Comparison of ENCODE assay signal across 8 mouse cellular contexts in the genomic region with DNA sequence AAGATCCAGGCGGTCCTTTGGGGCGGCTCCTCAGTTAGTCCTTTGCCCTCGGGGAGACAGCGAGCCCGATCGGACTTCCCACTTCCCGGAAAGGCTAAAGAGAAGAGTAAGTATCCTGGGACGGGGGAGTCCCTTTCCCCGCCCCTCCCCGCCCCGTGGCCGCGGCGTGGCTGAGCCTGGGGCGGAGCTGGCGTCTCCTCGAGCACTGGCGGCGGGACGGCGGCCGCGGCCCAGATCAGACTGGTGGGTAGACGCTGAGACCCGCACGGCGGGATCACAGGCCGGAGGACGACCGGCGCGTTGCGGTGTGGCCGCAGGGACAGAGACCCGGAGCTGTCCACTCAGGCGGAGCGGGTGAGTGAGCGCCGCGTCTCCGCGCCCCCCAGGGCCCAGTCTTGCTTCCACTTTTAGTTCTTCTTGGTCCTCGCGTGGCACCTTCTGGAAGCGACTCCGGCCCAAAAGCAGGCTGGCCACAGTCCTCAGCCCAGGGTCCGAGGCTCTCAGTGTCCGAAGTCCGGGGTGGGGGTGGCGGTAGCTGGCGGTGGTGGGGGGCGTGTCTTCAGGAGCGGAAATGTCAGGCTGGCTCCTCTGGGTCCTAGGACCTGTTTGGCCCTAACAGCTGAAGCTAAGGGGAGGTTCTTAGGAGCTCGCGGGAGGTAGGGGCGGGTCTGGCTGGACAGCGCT. TPM values are rescaled to one million over a fixed set of nuclear protein-coding genes. Genes with fewer than 3 reads are reported as not detected.
A peak's percentile ranks its signal among the peaks of the same experiment; 100 is the strongest.
DNase-seq lines count a peak whose midpoint lies in the region; ATAC-seq and TF ChIP-seq lines count a peak whose summit lies in the region.

A gene (plus strand): TSS at position 205 of the 684 bp plus-strand sequence.

- no peak for TF ChIP-seq EP300 in CH12.LX (IDR thresholded peaks at IDR 0.05; ENCODE audit: low read length)

- H3K79me2 ChIP-seq in CH12.LX (replicated peaks; ENCODE audit: control insufficient read depth, extremely low read depth, insufficient read depth, poor library complexity, severe bottlenecking) = peaks cover 7% of the 10 kb centered on the region; the same call in 1 of the 2 replicates

- H3K9me3 ChIP-seq in CH12.LX (replicated peaks; ENCODE audit: low read length) = no peaks in the 10 kb centered on the region
- H3K9me3 ChIP-seq in erythroblast, embryonic 14.5 days (ENCODE audit: control insufficient read depth, low read length) = no peaks in the 10 kb centered on the region
- H3K9me3 ChIP-seq in heart, embryonic 12.5 days (replicated peaks) = no peaks in the 10 kb centered on the region
- no peaks in the 10 kb centered on the region for H3K9me3 ChIP-seq in kidney, embryonic 16.5 days (ENCODE audit: low read length)
- no peaks in the 10 kb centered on the region for H3K9me3 ChIP-seq in neural tube, embryonic 15.5 days (replicated peaks)

- H3K27me3 ChIP-seq in CH12.LX (replicated peaks) = no peaks in the 10 kb centered on the region
- H3K27me3 ChIP-seq in erythroblast, embryonic 14.5 days (ENCODE audit: control insufficient read depth) = no peaks in the 10 kb centered on the region
- no peaks in the 10 kb centered on the region for H3K27me3 ChIP-seq in heart, embryonic 12.5 days (replicated peaks)
- H3K27me3 ChIP-seq in kidney, embryonic 16.5 days (ENCODE audit: insufficient read depth, low read length) = no peaks in the 10 kb centered on the region
- no peaks in the 10 kb centered on the region for H3K27me3 ChIP-seq in neural tube, embryonic 15.5 days (replicated peaks)

- H3K36me3 ChIP-seq in CH12.LX (replicated peaks in 1 of 2; ENCODE audit: control insufficient read depth in 1 of 2, insufficient read depth in 1 of 2, low read length in 1 of 2) = peaks cover 25 to 41% of the 10 kb centered on the region in 2 experiments
- peaks cover 37% of the 10 kb centered on the region for H3K36me3 ChIP-seq in erythroblast, embryonic 14.5 days (ENCODE audit: control insufficient read depth)
- peaks cover 22% of the 10 kb centered on the region for H3K36me3 ChIP-seq in heart, embryonic 12.5 days
- peaks cover 13% of the 10 kb centered on the region for H3K36me3 ChIP-seq in kidney, embryonic 16.5 days (ENCODE audit: insufficient read depth, low read length)
- peaks cover 11% of the 10 kb centered on the region; the same call in 1 of the 2 replicates for H3K36me3 ChIP-seq in neural tube, embryonic 15.5 days

- peak; percentile 69; the same call in 1 of the 2 replicates for TF ChIP-seq POLR2A in CH12.LX (IDR thresholded peaks at IDR 0.05; ENCODE audit: low read depth, low read length)
- TF ChIP-seq POLR2A in lung, adult 2 months (IDR thresholded peaks at IDR 0.05; ENCODE audit: borderline replicate concordance, extremely low read depth, low read depth, low read length) = peak; percentile 41; the same call in 1 of the 2 replicates

- H3K9ac ChIP-seq in CH12.LX (ENCODE audit: insufficient read depth, low read depth) = peak within 1 kb of the TSS; percentile 94
- H3K9ac ChIP-seq in heart, embryonic 12.5 days = peak within 1 kb of the TSS; percentile 82
- peak within 1 kb of the TSS; percentile 82 for H3K9ac ChIP-seq in kidney, embryonic 16.5 days (replicated peaks; ENCODE audit: low read length)
- peak within 1 kb of the TSS; percentile 77 for H3K9ac ChIP-seq in neural tube, embryonic 15.5 days (replicated peaks)

- no peak; the same call in 1 of the 2 replicates for TF ChIP-seq RAD21 in CH12.LX (IDR thresholded peaks at IDR 0.05; ENCODE audit: low read depth, low read length)

- in situ Hi-C loops in CH12.LX (cut with MboI; ENCODE audit: low pct_ligation_motif_present, low pct_unique_long_range_greater_than_20kb, low sequenced_read_pairs) = loop anchor here (10.0 kb wide), 1 partner anchor 83 kb away; no protein-coding TSS in a partner anchor

- ATAC-seq in heart, embryonic 12.5 days (ENCODE audit: insufficient number of reproducible peaks, low FRiP score) = peak; percentile 95
- ATAC-seq in kidney, embryonic 16.5 days (ENCODE audit: low FRiP score, low TSS enrichment) = peak; percentile 96
- ATAC-seq in neural tube, embryonic 15.5 days (ENCODE audit: low FRiP score) = peak; percentile 92

- H3K27ac ChIP-seq in CH12.LX (ENCODE audit: insufficient read depth, low read depth) = peak within 1 kb of the TSS; percentile 70
- peak within 1 kb of the TSS; percentile 74 for H3K27ac ChIP-seq in heart, embryonic 12.5 days (ENCODE audit: poor library complexity, severe bottlenecking)
- H3K27ac ChIP-seq in kidney, embryonic 16.5 days (ENCODE audit: low read length) = peak within 1 kb of the TSS; percentile 95
- peak within 1 kb of the TSS; percentile 84 for H3K27ac ChIP-seq in neural tube, embryonic 15.5 days (replicated peaks)

- dilution Hi-C loops in CH12.LX (cut with MboI; ENCODE audit: extremely low pct_ligation_motif_present, extremely low pct_unique_long_range_greater_than_20kb, low sequenced_read_pairs) = no loop called here

- peak within 1 kb of the TSS; percentile 79 for H3K4me2 ChIP-seq in CH12.LX (ENCODE audit: insufficient read depth, low read depth, poor library complexity, severe bottlenecking)
- peak within 1 kb of the TSS; percentile 82 for H3K4me2 ChIP-seq in heart, embryonic 12.5 days
- peak within 1 kb of the TSS; percentile 80 for H3K4me2 ChIP-seq in kidney, embryonic 16.5 days (replicated peaks; ENCODE audit: low read depth, low read length)
- H3K4me2 ChIP-seq in neural tube, embryonic 15.5 days = peak within 1 kb of the TSS; percentile 87

- WGBS in heart, embryonic 12.5 days = under 1% methylated on average over 57 of the region's 57 CpGs
- under 1% methylated on average over 57 of the region's 57 CpGs for WGBS in kidney, embryonic 16.5 days
- under 1% methylated on average over 57 of the region's 57 CpGs for WGBS in lung, adult 2 months
- WGBS in neural tube, embryonic 15.5 days = under 1% methylated on average over 55 of the region's 57 CpGs

- DNase-seq in CH12.LX (ENCODE audit: extremely low read depth) = peak; percentile 82
- DNase-seq in brain, adult 2 months (ENCODE audit: low read depth, low spot score) = peak; percentile 89
- peak; percentile 81 for DNase-seq in lung, adult 2 months
- DNase-seq in testis, postnatal 10 days (ENCODE audit: low spot score) = peak; percentile 86

- peaks cover 7 to 70% of the 10 kb centered on the region in 2 experiments for H3K4me1 ChIP-seq in CH12.LX (ENCODE audit: control insufficient read depth in 1 of 2, insufficient read depth in 2 of 2)
- H3K4me1 ChIP-seq in erythroblast, embryonic 14.5 days (ENCODE audit: control insufficient read depth) = peaks cover 83% of the 10 kb centered on the region
- H3K4me1 ChIP-seq in heart, embryonic 12.5 days (replicated peaks) = peaks cover 54% of the 10 kb centered on the region
- H3K4me1 ChIP-seq in kidney, embryonic 16.5 days (ENCODE audit: insufficient read depth, low read length) = peaks cover 13% of the 10 kb centered on the region
- peaks cover 23% of the 10 kb centered on the region for H3K4me1 ChIP-seq in lung, adult 2 months (ENCODE audit: control insufficient read depth, insufficient read depth, low read length)
- H3K4me1 ChIP-seq in neural tube, embryonic 15.5 days = peaks cover 20% of the 10 kb centered on the region

- TF ChIP-seq CTCF in CH12.LX (conservative IDR thresholded peaks at IDR 0.05 in 1 of 2, IDR thresholded peaks at IDR 0.05 in 1 of 2; ENCODE audit: low read depth in 2 of 2, low read length in 2 of 2) = no peak
- no peak for TF ChIP-seq CTCF in lung, adult 2 months (IDR thresholded peaks at IDR 0.05; ENCODE audit: insufficient read depth, low read length)

- peak within 1 kb of the TSS; percentile 82 to 94 (median 91) for H3K4me3 ChIP-seq in CH12.LX (replicated peaks in 1 of 3; ENCODE audit: low read depth in 2 of 3, low read length in 2 of 3, poor library complexity in 1 of 3)
- H3K4me3 ChIP-seq in erythroblast, embryonic 14.5 days (replicated peaks) = peak within 1 kb of the TSS; percentile 81
- H3K4me3 ChIP-seq in heart, embryonic 12.5 days = peak within 1 kb of the TSS; percentile 78
- peak within 1 kb of the TSS; percentile 88 for H3K4me3 ChIP-seq in kidney, embryonic 16.5 days (ENCODE audit: low read length)
- H3K4me3 ChIP-seq in lung, adult 2 months (replicated peaks; ENCODE audit: extremely low read depth, low read depth, low read length) = peak within 1 kb of the TSS; percentile 97
- H3K4me3 ChIP-seq in neural tube, embryonic 15.5 days (replicated peaks) = peak within 1 kb of the TSS; percentile 92

TF ChIP-seq in CH12.LX, 34 proteins besides CTCF, POLR2A, EP300 and RAD21 (continues in another document):
- 0 out of 2 replicates have a peak, but pooled peaks have one; percentile 25 for TF ChIP-seq NELFE (IDR thresholded peaks at IDR 0.05; ENCODE audit: low read depth, low read length)
- TF ChIP-seq MYC (IDR thresholded peaks at IDR 0.05; ENCODE audit: low read depth, low read length) = no peak; the same call in 1 of the 2 replicates
- TF ChIP-seq USF2 (conservative IDR thresholded peaks at IDR 0.05; ENCODE audit: low read depth, low read length) = no peak
- no peak for TF ChIP-seq E2F4 (IDR thresholded peaks at IDR 0.05; ENCODE audit: insufficient replicate concordance, low read depth, low read length)
- TF ChIP-seq PAX5 (IDR thresholded peaks at IDR 0.05; ENCODE audit: low read length) = no peak
- TF ChIP-seq MEF2A (IDR thresholded peaks at IDR 0.05; ENCODE audit: borderline replicate concordance, low read depth, low read length) = 0 out of 2 replicates have a peak, but pooled peaks have one; percentile 31
- 0 out of 2 replicates have a peak, but pooled peaks have one; percentile 23 for TF ChIP-seq UBTF (IDR thresholded peaks at IDR 0.05; ENCODE audit: low read depth, low read length)
- no peak for TF ChIP-seq MAFK (IDR thresholded peaks at IDR 0.05; ENCODE audit: insufficient replicate concordance, low read length)
- TF ChIP-seq ETS1 (conservative IDR thresholded peaks at IDR 0.05; ENCODE audit: low read depth, low read length) = peak; percentile 69
- 0 out of 2 replicates have a peak, but pooled peaks have one; percentile 27 for TF ChIP-seq POLR2AphosphoS2 (IDR thresholded peaks at IDR 0.05; ENCODE audit: low read depth, low read length)
- TF ChIP-seq HCFC1 (IDR thresholded peaks at IDR 0.05; ENCODE audit: low read depth, low read length) = peak; percentile 72
- peak; percentile 71; the same call in 1 of the 2 replicates for TF ChIP-seq MAZ (IDR thresholded peaks at IDR 0.05; ENCODE audit: low read depth, low read length)
- TF ChIP-seq NRF1 (IDR thresholded peaks at IDR 0.05; ENCODE audit: low read depth, low read length) = 0 out of 2 replicates have a peak, but pooled peaks have one; percentile 31

RNA-seq across cellular contexts. Expression of the gene that starts here (rescaled TPM):
- total RNA-seq in CH12.LX (2012; rRNA removed) (9.2 and 9.3 TPM in 2 replicates), CH12.LX (2014; rRNA removed) (7.4 and 7.8 TPM in 2 replicates)
- polyA plus RNA-seq in CH12.LX (2012; ENCODE audit: insufficient read length, low read depth) = 5.9 and 9.2 TPM in 2 replicates
- polyA plus RNA-seq in erythroblast, embryonic 14.5 days (2012) = 0.55 and 1.0 TPM in 2 replicates
- polyA plus RNA-seq in heart, embryonic 12.5 days (2016; fragmentation: Nextera tagmentation; extraction: Ambion mirVana) = 6.7 TPM in 2 replicates
- 11.8 and 15.2 TPM in 2 replicates for polyA plus RNA-seq in kidney, embryonic 16.5 days (2015; fragmentation: Nextera tagmentation; extraction: Ambion mirVana)
- polyA plus RNA-seq in lung, adult 2 months (2012; rRNA removed) = 27.9 and 45.4 TPM in 2 replicates
- polyA plus RNA-seq in neural tube, embryonic 15.5 days (2015; fragmentation: Nextera tagmentation; extraction: Ambion mirVana) = 8.1 and 8.4 TPM in 2 replicates

Comparison
In these comparisons a context has a peak if more than half of its experiments do, and no peak if none do; other contexts are left out.
1. Peak in every context shown above with its lines: DNase-seq, ATAC-seq, H3K4me3 ChIP-seq and H3K27ac ChIP-seq.